Mouse (Mus musculus) B cell, adult 67 days (primary cell): ENCODE results near the gene Ebp. TPM values are rescaled to one million over a fixed set of nuclear protein-coding genes. Genes with fewer than 3 reads are reported as not detected.

ENCODE experiments used
- total RNA-seq, 2 experiments: library from RNA; stranded (reverse); gene quantifications; 4 replicates each; pipeline ENCODE4 v1.2.4; 2023

Gene Ebp
- total RNA-seq: 10 to 100 TPM; 33.2 to 42.0 TPM

GRCm38 (mm10) chrX:8193419-8193723 lies at the start of gene Ebp:
Ebp (minus strand) TSS chrX:8193512.

GRCm38 (mm10) chrX:8206015-8206693 lies 12.8 kb upstream of the Ebp start, which contains the start of gene Porcn:
Porcn (minus strand) TSS chrX:8206525.

DNA sequence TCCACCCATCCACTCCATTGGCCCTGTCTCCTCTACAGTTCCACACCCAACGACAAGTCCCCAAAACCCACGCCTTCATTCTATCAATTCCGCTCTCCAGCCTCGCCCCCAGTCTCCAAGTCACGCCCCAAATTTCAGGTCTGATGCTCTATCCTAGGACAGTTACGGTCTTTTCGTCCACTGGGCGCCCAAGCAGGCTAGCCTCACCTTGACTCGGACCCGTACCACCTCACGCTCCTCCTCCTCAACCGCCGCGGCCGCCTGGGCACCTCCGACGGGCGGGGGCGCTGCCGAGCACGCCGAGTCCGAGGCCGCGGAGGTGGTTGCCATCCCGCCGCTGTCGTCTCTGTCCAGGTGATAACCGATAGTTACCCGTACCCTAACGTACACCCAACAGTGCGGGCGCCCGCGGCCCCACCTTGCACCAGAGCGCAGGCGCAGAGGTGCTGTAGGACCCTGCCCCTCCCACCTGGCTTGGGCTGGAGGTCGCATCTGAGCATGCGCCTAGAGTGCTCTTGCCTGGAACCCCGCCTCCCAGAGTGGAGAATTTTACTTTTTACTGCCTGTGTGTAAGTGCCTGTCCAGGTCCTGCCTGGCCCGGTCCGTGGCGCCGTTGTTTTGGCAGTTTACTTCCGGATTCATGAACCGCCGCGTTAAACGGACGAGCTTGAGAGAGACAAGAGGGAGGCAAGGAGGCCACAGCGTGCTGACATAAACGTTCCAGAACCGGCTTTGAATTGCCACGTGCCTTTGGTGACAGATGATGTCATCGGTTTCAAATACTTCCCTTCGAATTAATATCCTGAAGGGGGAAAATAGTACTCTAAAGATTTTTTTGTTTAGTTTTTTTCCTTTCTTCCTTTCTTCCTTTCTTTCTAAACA lies 17.6 kb downstream of the Ebp start, which contains the start of gene Tbc1d25:
Gene Tbc1d25, minus strand, starts transcription at position 678 of the 882 bp plus-strand sequence.

DNA sequence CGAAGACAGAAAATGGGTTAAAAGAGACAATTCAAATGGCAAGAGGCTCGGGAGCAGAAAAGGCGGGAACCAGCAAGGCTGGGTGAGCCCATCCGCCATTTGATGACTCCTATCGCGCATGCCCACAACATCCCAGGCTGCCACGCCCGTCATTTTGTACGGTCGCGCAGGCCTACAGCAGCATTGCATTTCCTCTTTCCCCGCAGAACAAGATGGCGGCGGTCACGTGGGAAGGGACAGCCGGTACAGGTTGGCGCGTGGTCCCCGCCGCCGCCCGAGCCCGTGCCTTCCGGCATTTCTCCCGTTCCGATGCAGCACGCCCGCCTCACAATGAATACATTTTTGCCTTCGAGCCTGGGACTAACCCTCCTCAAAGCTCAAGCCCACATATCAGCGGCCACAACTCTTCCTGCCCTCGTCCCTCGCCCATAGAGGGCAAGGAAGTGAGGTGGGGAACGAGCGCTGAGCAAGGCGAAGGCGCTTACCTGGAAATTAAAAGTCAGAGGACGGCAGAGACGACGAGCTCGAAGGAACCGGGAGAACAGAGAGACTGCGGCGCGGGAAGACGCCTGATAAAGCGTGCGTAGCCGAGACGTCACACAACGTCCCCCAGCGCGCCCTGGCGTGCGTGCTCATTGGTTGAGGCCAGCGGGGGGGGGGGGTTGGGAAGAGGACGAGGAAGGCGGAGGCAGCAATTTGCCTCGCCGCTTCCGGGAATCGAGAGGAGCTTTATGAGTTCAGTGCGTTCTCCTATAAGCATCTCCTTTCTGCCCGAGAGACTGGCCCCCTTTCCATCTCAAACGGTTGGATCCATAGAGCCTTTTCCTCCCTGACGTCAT lies 47.9 kb downstream of the Ebp start, which contains the start of gene Rbm3:
Gene Rbm3, minus strand, starts transcription at position 728 of the 839 bp plus-strand sequence.

Other genes with a start within 250 kb of the Ebp start
- gene Hdac6, start 245.6 kb downstream of the Ebp start, total RNA-seq: 10 to 100 TPM; 21.5 to 23.6 TPM
- not detected for gene Gata1, start 215.4 kb downstream of the Ebp start, total RNA-seq
- gene Glod5, start 175.0 kb downstream of the Ebp start, total RNA-seq: not detected
- gene Suv39h1, start 118.8 kb downstream of the Ebp start, total RNA-seq: 10 to 100 TPM; 29.7 to 33.9 TPM
- 100 to 1,000 TPM; 133 to 139 TPM for gene Was, start 103.0 kb downstream of the Ebp start, total RNA-seq
- gene Wdr13, start 60.6 kb downstream of the Ebp start, total RNA-seq: 10 to 100 TPM; 33.3 to 45.5 TPM
- 100 to 1,000 TPM; 511 to 604 TPM for gene Rbm3, start 47.6 kb downstream of the Ebp start, total RNA-seq
- 10 to 100 TPM; 20.6 to 27.3 TPM for gene Tbc1d25, start 17.3 kb downstream of the Ebp start, total RNA-seq
- gene Porcn, start 13.0 kb upstream of the Ebp start, total RNA-seq: not detected
- 10 to 100 TPM; 17.6 to 21.2 TPM for gene Ftsj1, start 58.9 kb upstream of the Ebp start, total RNA-seq
- gene Slc38a5, start 77.6 kb upstream of the Ebp start, total RNA-seq: not detected
- gene Ssxb10, start 133.9 kb upstream of the Ebp start, total RNA-seq: not detected
- gene Ssxb9, start 173.5 kb upstream of the Ebp start, total RNA-seq: not detected
- gene Ssxb1, start 219.8 kb upstream of the Ebp start, total RNA-seq: not detected